Mouse (Mus musculus): ENCODE data around the gene Mettl4.

The Mettl4 gene

GRCm38 (mm10) chr17:94749466-94750135 lies at the start of gene Mettl4:
TSS of gene Mettl4 (minus strand) at chr17:94750019.
- DNase-seq (ENCODE audit: low read depth, low spot score), result peak; percentile 94

- no peak for DNase-seq (ENCODE audit: low read depth, low spot score)
Observed at GRCm38 (mm10) chr17:94778871-94779482, 29.2 kb upstream of the Mettl4 start.

GRCm38 (mm10) chr17:94768491-94768890 lies 18.7 kb upstream of the Mettl4 start:
- DNase-seq (ENCODE audit: low read depth, low spot score), result no peak

- no peak for DNase-seq (ENCODE audit: low read depth, low spot score)
Observed at GRCm38 (mm10) chr17:94764711-94765110, 14.9 kb upstream of the Mettl4 start.

GRCm38 (mm10) chr17:94764011-94764410 lies 14.2 kb upstream of the Mettl4 start:
- no peak for DNase-seq (ENCODE audit: low read depth, low spot score)

GRCm38 (mm10) chr17:94762405-94762804 lies 12.6 kb upstream of the Mettl4 start:
- no peak for DNase-seq (ENCODE audit: low read depth, low spot score)

GRCm38 (mm10) chr17:94750136-94750729 lies 414 bp upstream of the Mettl4 start:
- no peak for DNase-seq (ENCODE audit: low read depth, low spot score)

GRCm38 (mm10) chr17:94738173-94738572 lies 11.6 kb downstream of the Mettl4 start:
- DNase-seq (ENCODE audit: low read depth, low spot score), result no peak

- no peak for DNase-seq (ENCODE audit: low read depth, low spot score)
Observed at GRCm38 (mm10) chr17:94735885-94736284, 13.9 kb downstream of the Mettl4 start.

- DNase-seq (ENCODE audit: low read depth, low spot score), result peak; percentile 22
Observed at GRCm38 (mm10) chr17:94735437-94735836, 14.4 kb downstream of the Mettl4 start.

- DNase-seq (ENCODE audit: low read depth, low spot score), result peak; percentile 35
Observed at GRCm38 (mm10) chr17:94730416-94730815, 19.4 kb downstream of the Mettl4 start.

- DNase-seq (ENCODE audit: low read depth, low spot score), result no peak
Observed at GRCm38 (mm10) chr17:94726750-94727149, 23.1 kb downstream of the Mettl4 start.

GRCm38 (mm10) chr17:94673515-94674317 lies 76.1 kb downstream of the Mettl4 start:
- no peak for DNase-seq (ENCODE audit: low read depth, low spot score)

All from CD4-positive helper T cell, adult 2 months (primary cell).